Mouse (Mus musculus) testis, adult 2 months (tissue): Measurements from ENCODE around the gene Cc2d1a. TPM values are rescaled to one million over a fixed set of nuclear protein-coding genes. Genes with fewer than 3 reads are reported as not detected.

Source experiments
- H3K27ac ChIP-seq: fragments of 200-500 bp; 2 replicates; pipeline ENCODE4 v1.5.1; 2012; ENCODE audit warnings: low read depth, low read length; ENCODE audit not compliant: control insufficient read depth, insufficient read depth
- H3K27me3 ChIP-seq: fragments of 200-500 bp; 2 replicates; pipeline ENCODE4 v1.6.1; 2012; ENCODE audit warnings: mild to moderate bottlenecking, low read length, moderate library complexity; ENCODE audit not compliant: control insufficient read depth, insufficient read depth
- H3K36me3 ChIP-seq: fragments of 200-500 bp; 2 replicates; pipeline ENCODE4 v1.6.1; 2012; ENCODE audit warnings: mild to moderate bottlenecking, low read length; ENCODE audit not compliant: control insufficient read depth, insufficient read depth
- H3K4me1 ChIP-seq: fragments of 200-500 bp; 2 replicates; pipeline ENCODE4 v1.6.1; 2012; ENCODE audit warnings: low read length; ENCODE audit not compliant: control insufficient read depth, insufficient read depth
- H3K4me3 ChIP-seq: fragments of 200-500 bp; 2 replicates; pipeline ENCODE4 v1.5.1; 2012; ENCODE audit warnings: low read depth, mild to moderate bottlenecking, low read length, moderate library complexity, mixed read lengths; ENCODE audit not compliant: control insufficient read depth
- CTCF ChIP-seq: fragments of 200-500 bp; IDR thresholded peaks from 2 replicates; pipeline ENCODE4 v1.5.1; 2012; ENCODE audit warnings: low read depth, mild to moderate bottlenecking, inconsistent platforms, low read length, moderate library complexity; ENCODE audit not compliant: control insufficient read depth, insufficient read depth, insufficient replicate concordance
- POLR2A ChIP-seq: fragments of 200-500 bp; IDR thresholded peaks from 2 replicates; pipeline ENCODE4 v1.6.1; 2012; ENCODE audit warnings: low read depth, mild to moderate bottlenecking, inconsistent platforms, low read length, moderate library complexity; ENCODE audit not compliant: control insufficient read depth
- polyA plus RNA-seq: library from polyadenylated mRNA; depleted of rRNA; stranded (reverse); fragments of >200 nt; gene quantifications from 2 replicates; pipeline ENCODE4 v1.2.3, GENCODE M21; 2012; rRNA removed

Gene Cc2d1a
- 30.9 and 38.6 TPM in 2 replicates for polyA plus RNA-seq

DNA sequence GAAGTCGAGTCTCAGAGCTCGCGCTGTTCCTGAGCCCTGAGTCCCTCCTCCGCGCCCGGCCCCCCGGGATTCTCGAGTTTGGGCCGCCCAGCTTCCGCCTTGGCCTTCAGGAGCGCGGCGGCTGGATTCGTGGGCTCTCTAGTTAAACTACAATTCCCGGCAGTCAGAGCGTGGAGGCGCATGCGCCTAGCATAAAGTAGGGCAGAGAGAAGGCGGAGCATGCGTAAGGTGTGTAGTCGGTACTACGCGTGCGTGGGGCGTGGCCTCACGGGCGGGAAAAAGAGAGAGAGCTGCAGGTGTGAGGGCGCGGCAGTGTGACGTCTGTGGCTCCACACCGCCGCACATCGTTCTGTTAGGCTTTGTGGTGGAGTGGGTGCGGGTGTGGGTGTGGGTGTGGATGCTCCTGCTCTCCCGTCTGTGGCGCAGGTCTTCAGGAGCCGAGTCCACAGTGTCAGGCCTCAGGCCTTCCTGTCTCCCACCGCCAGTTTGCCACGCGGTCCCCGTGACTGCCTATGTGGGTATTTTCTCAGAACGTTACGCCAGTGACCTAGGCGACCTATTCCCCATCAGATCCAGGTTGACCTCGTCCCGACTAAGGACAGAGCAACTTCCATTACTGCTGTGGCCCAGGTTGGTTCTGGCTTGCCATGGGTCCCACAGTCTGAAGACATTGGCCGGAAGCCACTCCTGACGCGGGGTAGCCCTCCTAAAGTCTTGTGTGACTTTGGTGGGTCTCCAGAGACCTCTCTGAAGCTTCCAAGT lies at the start of gene Cc2d1a, which contains the start of gene 4930432K21Rik:
Gene Cc2d1a, minus strand, starts transcription at position 168 of the 762 bp plus-strand sequence.
Gene 4930432K21Rik, plus strand, starts transcription at position 257 of the 762 bp plus-strand sequence.
- TF ChIP-seq CTCF = no peak
- TF ChIP-seq POLR2A = peak; percentile 93; the same call in 1 of the 2 replicates
- H3K36me3 ChIP-seq = no peaks in the 10 kb centered on the region; the same call in 1 of the 2 replicates
- H3K27ac ChIP-seq = peak within 1 kb of the TSS; percentile 82
- H3K4me1 ChIP-seq = peaks cover 6% of the 10 kb centered on the region
- H3K4me3 ChIP-seq = peak within 1 kb of the TSS; percentile 89
- no peaks in the 10 kb centered on the region for H3K27me3 ChIP-seq

DNA sequence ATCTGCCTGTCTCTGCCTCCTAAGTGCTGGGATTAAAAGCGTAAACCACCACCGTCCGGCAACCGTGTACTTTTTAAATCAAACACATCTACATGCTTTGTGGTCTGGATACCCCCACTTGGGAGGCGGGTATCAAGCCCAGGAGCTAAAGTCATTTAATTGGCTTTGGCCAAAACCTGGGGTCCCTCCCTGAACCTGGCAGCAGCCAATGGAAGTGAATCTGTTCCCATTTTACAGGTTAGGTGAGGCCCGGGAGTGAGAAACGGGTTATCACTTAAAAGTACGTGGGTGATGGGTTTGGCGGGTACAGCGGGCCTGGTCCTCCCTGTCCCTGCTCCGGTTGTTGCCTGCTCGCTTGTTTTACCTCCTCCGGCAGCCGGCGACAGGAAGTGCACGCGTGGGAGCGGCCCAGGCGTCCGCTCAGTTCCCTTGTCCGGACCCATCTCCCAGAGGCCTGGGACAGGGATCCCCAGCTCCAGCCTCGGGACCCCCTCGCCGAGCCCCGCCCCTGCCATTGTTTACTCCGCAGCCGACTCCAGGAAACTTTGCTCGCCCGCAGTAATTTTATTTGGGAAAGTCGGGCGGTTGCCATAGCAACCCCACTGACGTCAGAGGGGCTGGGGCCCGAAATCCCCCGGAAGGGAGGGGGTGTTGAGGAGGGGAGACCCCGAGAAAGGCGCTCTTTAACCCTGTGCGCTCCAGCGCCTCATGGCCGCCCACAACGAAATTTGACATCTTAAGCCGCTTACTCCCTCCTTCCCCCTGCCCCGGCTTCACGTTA lies 49.6 kb upstream of the Cc2d1a start:
- peaks cover 39% of the 10 kb centered on the region for H3K4me1 ChIP-seq
- no peaks in the 10 kb centered on the region for H3K36me3 ChIP-seq
- H3K27me3 ChIP-seq = no peaks in the 10 kb centered on the region
- H3K4me3 ChIP-seq = peak overlapping the region; percentile 86
- H3K27ac ChIP-seq = peak overlapping the region; percentile 74
- TF ChIP-seq CTCF (no peak), POLR2A (no peak; the same call in 1 of the 2 replicates)

DNA sequence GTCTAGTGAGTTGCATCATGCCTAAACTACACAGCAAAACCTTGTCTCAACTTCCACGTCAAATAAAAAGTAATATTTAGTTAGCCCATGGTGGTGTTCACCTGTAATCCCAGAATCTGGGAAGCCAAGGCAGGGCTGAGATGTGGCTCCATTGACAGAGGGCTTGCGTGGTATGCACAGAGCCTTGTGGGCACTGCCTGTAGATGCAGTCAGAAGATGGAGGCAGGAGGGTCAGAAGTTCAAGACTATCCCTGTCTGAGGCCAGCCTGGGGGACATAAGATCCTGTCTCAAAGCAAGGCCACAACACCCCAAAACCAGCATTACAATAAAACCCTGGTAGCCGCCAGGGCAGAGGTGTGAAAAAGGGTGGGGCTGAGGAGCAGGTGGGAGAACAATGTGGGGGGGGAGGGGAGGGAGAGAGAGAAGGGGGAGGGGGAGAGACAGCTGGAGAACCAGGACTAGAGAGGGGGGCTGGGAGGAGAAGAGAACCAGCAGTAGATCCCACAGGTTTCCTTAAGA lies 46.5 kb upstream of the Cc2d1a start:
- no peak for TF ChIP-seq POLR2A
- TF ChIP-seq CTCF = no peak
- Histone ChIP-seq H3K36me3 (no peaks in the 10 kb centered on the region), H3K4me1 (peaks cover 29% of the 10 kb centered on the region), H3K27ac (no peak overlapping the region), H3K4me3 (peak overlapping the region; percentile 12; the same call in 1 of the 2 replicates), H3K27me3 (no peaks in the 10 kb centered on the region)

GRCm38 (mm10) chr8:84193566-84193965 lies 45.8 kb upstream of the Cc2d1a start:
- Histone ChIP-seq H3K36me3 (no peaks in the 10 kb centered on the region), H3K27me3 (no peaks in the 10 kb centered on the region), H3K4me3 (peak overlapping the region; percentile 85), H3K4me1 (peaks cover 25% of the 10 kb centered on the region), H3K27ac (no peak overlapping the region)
- TF ChIP-seq POLR2A = no peak
- TF ChIP-seq CTCF = peak; percentile 25; the same call in 1 of the 2 replicates

DNA sequence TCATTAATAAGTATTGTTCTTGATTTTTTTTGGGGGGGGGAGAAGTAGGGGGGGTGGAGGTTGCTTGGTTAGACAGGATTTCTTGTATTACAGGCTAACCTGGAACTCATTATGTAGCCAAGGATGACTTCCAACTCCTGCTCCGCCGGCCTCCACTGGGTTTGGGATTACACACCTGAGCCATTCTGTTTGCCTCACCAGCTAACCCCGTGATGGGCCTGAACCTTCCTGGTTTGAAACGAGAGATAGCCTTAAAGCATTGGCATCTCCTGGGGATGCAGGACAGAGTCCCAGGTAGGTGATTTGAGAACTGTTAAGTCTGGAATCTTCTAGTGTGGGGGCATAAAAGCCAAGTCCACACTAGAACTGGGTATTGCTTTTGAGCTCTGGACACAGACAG lies 45.4 kb upstream of the Cc2d1a start:
- Histone ChIP-seq H3K27ac (no peak overlapping the region), H3K36me3 (no peaks in the 10 kb centered on the region), H3K27me3 (no peaks in the 10 kb centered on the region), H3K4me1 (peaks cover 21% of the 10 kb centered on the region), H3K4me3 (peak overlapping the region; percentile 85)
- TF ChIP-seq CTCF (no peak), POLR2A (no peak)

GRCm38 (mm10) chr8:84192555-84192954 lies 44.8 kb upstream of the Cc2d1a start:
- Histone ChIP-seq H3K27ac (no peak overlapping the region), H3K4me1 (peaks cover 15% of the 10 kb centered on the region), H3K36me3 (no peaks in the 10 kb centered on the region), H3K27me3 (no peaks in the 10 kb centered on the region), H3K4me3 (peak overlapping the region; percentile 85)
- TF ChIP-seq POLR2A (no peak; the same call in 1 of the 2 replicates), CTCF (no peak)

GRCm38 (mm10) chr8:84192023-84192422 lies 44.3 kb upstream of the Cc2d1a start:
- Histone ChIP-seq H3K27ac (no peak overlapping the region), H3K4me3 (peak overlapping the region; percentile 85), H3K4me1 (peaks cover 13% of the 10 kb centered on the region), H3K36me3 (no peaks in the 10 kb centered on the region), H3K27me3 (no peaks in the 10 kb centered on the region)
- TF ChIP-seq POLR2A = no peak
- no peak for TF ChIP-seq CTCF
